Mouse (Mus musculus): ENCODE measurements at regions not wholly inside any gene's neighbourhood (a gene's known extent, or its start where the extent isn't known, plus 50 kb on each side); places are given as distances from the start of the nearest gene placed in this dataset.

DNA sequence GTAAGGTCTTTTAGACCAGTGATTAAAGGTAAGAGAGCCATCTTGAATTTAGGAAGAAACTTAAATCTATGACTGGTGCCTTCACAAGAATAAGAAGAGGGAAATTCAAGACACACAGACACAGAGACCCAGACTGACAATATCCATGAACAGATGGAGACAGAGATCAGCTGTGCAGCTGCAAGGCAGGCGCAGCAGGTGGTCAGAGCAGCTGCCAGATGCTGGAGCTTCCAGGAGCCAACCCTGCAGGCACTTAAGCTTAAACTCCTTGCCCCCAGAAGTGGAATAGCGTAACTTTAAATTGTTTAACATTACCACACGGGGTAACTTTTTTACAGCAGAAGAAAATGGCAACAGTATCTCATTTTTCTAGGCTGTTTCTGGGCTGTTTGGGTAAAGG lies 189.6 kb upstream of the Spaca1 start:
- TF ChIP-seq POLR2A (IDR thresholded peaks at IDR 0.05; ENCODE audit: low read depth, low read length) (no peak), CTCF (IDR thresholded peaks at IDR 0.05; ENCODE audit: extremely low read depth, insufficient read depth, insufficient read length, insufficient replicate concordance) (no peak)
- no peaks in the 10 kb centered on the region for H3K4me1 ChIP-seq (ENCODE audit: control insufficient read depth, insufficient read depth, insufficient read length)

DNA sequence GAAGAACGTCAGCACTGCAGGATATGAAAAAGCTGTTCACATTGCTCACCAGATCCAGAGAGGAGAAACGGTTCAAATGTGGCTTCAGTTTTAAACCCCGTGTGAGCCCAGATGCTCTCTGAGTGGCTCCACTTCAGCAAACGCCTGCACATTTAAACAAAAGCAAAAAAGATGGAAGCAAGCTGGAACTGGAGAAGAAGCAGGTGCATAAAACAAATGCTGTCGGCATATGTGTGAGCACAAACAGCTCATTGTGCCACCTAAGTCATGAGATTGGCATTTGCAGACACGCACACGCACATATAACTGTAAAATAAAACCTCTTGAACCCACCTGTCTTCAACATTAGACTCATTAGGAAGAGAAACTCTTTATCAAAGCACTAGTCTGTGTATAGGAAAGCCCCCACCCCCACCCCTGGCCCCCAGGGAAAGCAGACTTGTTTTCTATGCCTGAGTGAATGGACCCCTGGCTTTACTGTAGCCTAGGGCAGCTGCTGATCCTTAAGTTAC lies 191.1 kb upstream of the Spaca1 start:
- Histone ChIP-seq H3K4me1 (ENCODE audit: control insufficient read depth, insufficient read depth, insufficient read length) (no peaks in the 10 kb centered on the region), H3K4me3 (ENCODE audit: extremely low read depth, insufficient read depth, insufficient read length) (no peak overlapping the region), H3K27me3 (ENCODE audit: control insufficient read depth, insufficient read depth, low read length) (no peaks in the 10 kb centered on the region), H3K36me3 (ENCODE audit: control insufficient read depth, insufficient read depth, low read length) (no peaks in the 10 kb centered on the region), H3K27ac (ENCODE audit: insufficient read depth, low read length) (no peak overlapping the region)
- DNase-seq (ENCODE audit: low read depth in 1 of 2, low spot score in 2 of 2) = no peak
- TF ChIP-seq POLR2A (IDR thresholded peaks at IDR 0.05; ENCODE audit: low read depth, low read length) (no peak), CTCF (IDR thresholded peaks at IDR 0.05; ENCODE audit: extremely low read depth, insufficient read depth, insufficient read length, insufficient replicate concordance) (no peak)
- 86% methylated on average over 7 of the region's 7 CpGs for WGBS

More for the DNA sequence above, 189.6 kb upstream of the Spaca1 start:
- H3K27me3 ChIP-seq (ENCODE audit: control insufficient read depth, insufficient read depth, low read length) = no peaks in the 10 kb centered on the region
- 65% methylated on average over 3 of the region's 3 CpGs for WGBS
- no peak for DNase-seq (ENCODE audit: low read depth in 1 of 2, low spot score in 2 of 2)
- no peaks in the 10 kb centered on the region for H3K36me3 ChIP-seq (ENCODE audit: control insufficient read depth, insufficient read depth, low read length)
- no peak overlapping the region for H3K27ac ChIP-seq (ENCODE audit: insufficient read depth, low read length)
- H3K4me3 ChIP-seq (ENCODE audit: extremely low read depth, insufficient read depth, insufficient read length) = no peak overlapping the region

DNA sequence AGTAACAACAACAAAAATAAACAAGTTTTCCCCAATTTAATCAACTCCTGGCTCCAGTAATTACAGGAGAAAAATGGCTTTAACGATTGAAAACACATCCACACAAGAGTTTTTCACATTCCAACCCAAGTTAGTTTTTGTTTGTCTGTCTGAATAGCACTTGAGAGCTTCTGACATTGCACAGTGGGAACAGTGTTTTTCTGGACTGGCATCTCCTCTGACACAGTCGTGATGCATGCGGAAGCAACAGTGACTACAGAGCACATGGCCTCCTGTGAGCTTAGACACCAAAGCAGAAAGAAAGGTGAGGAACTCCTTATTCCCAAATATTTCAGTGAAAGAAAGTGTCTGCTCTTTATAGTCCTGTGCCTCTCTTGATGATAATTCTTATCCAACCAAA lies 191.7 kb upstream of the Spaca1 start:
- Histone ChIP-seq H3K4me1 (ENCODE audit: control insufficient read depth, insufficient read depth, insufficient read length) (no peaks in the 10 kb centered on the region), H3K36me3 (ENCODE audit: control insufficient read depth, insufficient read depth, low read length) (no peaks in the 10 kb centered on the region), H3K4me3 (ENCODE audit: extremely low read depth, insufficient read depth, insufficient read length) (no peak overlapping the region), H3K27ac (ENCODE audit: insufficient read depth, low read length) (no peak overlapping the region), H3K27me3 (ENCODE audit: control insufficient read depth, insufficient read depth, low read length) (no peaks in the 10 kb centered on the region)
- TF ChIP-seq POLR2A (IDR thresholded peaks at IDR 0.05; ENCODE audit: low read depth, low read length) (no peak), CTCF (IDR thresholded peaks at IDR 0.05; ENCODE audit: extremely low read depth, insufficient read depth, insufficient read length, insufficient replicate concordance) (no peak)
- no peak for DNase-seq (ENCODE audit: low read depth in 1 of 2, low spot score in 2 of 2)
- 87% methylated on average over 3 of the region's 3 CpGs for WGBS

DNA sequence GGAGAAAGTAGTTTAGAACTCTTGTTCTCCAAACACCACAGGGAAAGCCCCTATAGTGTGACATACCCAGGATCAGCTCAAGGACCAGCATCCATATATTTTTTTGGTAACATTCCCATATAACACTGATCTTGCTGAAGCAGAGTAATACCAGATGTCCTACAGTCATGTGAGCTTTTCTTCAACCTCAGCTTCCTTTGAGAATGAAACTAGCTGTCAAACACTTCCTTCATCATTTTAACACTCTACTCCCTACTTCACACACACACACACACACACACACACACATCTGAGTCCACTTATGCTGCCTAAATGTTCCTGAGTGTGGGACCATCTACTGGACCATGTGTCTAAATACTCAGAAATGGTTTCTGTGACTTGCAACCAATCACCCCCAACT lies 209.5 kb upstream of the Spaca1 start:
- Histone ChIP-seq H3K36me3 (ENCODE audit: control insufficient read depth, insufficient read depth, low read length) (no peaks in the 10 kb centered on the region), H3K4me3 (ENCODE audit: extremely low read depth, insufficient read depth, insufficient read length) (no peak overlapping the region), H3K4me1 (ENCODE audit: control insufficient read depth, insufficient read depth, insufficient read length) (no peaks in the 10 kb centered on the region), H3K27me3 (ENCODE audit: control insufficient read depth, insufficient read depth, low read length) (no peaks in the 10 kb centered on the region), H3K27ac (ENCODE audit: insufficient read depth, low read length) (no peak overlapping the region)
- TF ChIP-seq POLR2A (IDR thresholded peaks at IDR 0.05; ENCODE audit: low read depth, low read length) = no peak
- no peak for TF ChIP-seq CTCF (IDR thresholded peaks at IDR 0.05; ENCODE audit: extremely low read depth, insufficient read depth, insufficient read length, insufficient replicate concordance)
- DNase-seq (ENCODE audit: low read depth in 1 of 2, low spot score in 2 of 2) = no peak

GRCm38 (mm10) chr4:34260468-34260867 lies 210.5 kb upstream of the Spaca1 start:
- TF ChIP-seq POLR2A (IDR thresholded peaks at IDR 0.05; ENCODE audit: low read depth, low read length) (no peak), CTCF (IDR thresholded peaks at IDR 0.05; ENCODE audit: extremely low read depth, insufficient read depth, insufficient read length, insufficient replicate concordance) (no peak)
- Histone ChIP-seq H3K4me1 (ENCODE audit: control insufficient read depth, insufficient read depth, insufficient read length) (no peaks in the 10 kb centered on the region), H3K27ac (ENCODE audit: insufficient read depth, low read length) (no peak overlapping the region), H3K36me3 (ENCODE audit: control insufficient read depth, insufficient read depth, low read length) (no peaks in the 10 kb centered on the region), H3K27me3 (ENCODE audit: control insufficient read depth, insufficient read depth, low read length) (no peaks in the 10 kb centered on the region), H3K4me3 (ENCODE audit: extremely low read depth, insufficient read depth, insufficient read length) (no peak overlapping the region)
- 94% methylated on average over 4 of the region's 4 CpGs for WGBS
- no peak for DNase-seq (ENCODE audit: low read depth in 1 of 2, low spot score in 2 of 2)

DNA sequence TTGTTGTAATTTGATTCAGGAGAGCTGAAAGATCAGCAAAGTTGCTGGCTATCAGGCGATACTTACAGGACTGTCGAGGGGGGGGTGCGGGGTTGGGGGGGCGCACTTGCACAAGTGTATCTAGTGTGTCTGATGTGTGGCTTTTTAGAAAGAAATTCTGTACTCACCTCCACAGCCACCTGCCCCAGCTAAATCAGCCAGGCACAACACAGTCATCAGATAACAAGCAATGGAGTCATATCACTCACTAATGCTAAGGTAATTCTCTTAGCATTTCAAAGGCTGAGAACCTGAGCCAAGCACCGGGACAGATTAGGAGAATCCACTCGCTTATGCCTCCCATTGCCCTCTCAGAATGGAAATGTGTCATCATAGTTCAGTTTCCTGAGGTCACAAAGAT lies 211.8 kb upstream of the Spaca1 start:
- Histone ChIP-seq H3K36me3 (ENCODE audit: control insufficient read depth, insufficient read depth, low read length) (no peaks in the 10 kb centered on the region), H3K27ac (ENCODE audit: insufficient read depth, low read length) (no peak overlapping the region), H3K4me1 (ENCODE audit: control insufficient read depth, insufficient read depth, insufficient read length) (no peaks in the 10 kb centered on the region), H3K4me3 (ENCODE audit: extremely low read depth, insufficient read depth, insufficient read length) (no peak overlapping the region), H3K27me3 (ENCODE audit: control insufficient read depth, insufficient read depth, low read length) (no peaks in the 10 kb centered on the region)
- TF ChIP-seq POLR2A (IDR thresholded peaks at IDR 0.05; ENCODE audit: low read depth, low read length) (no peak), CTCF (IDR thresholded peaks at IDR 0.05; ENCODE audit: extremely low read depth, insufficient read depth, insufficient read length, insufficient replicate concordance) (no peak)
- whole genome bisulfite sequencing = 88% methylated on average over 6 of the region's 6 CpGs
- DNase-seq (ENCODE audit: low read depth in 1 of 2, low spot score in 2 of 2) = no peak

GRCm38 (mm10) chr4:34264431-34264830 lies 214.4 kb upstream of the Spaca1 start:
- no peaks in the 10 kb centered on the region for H3K4me1 ChIP-seq (ENCODE audit: control insufficient read depth, insufficient read depth, insufficient read length)
- 92% methylated on average over 5 of the region's 5 CpGs for WGBS
- TF ChIP-seq CTCF (IDR thresholded peaks at IDR 0.05; ENCODE audit: extremely low read depth, insufficient read depth, insufficient read length, insufficient replicate concordance) = no peak
- TF ChIP-seq POLR2A (IDR thresholded peaks at IDR 0.05; ENCODE audit: low read depth, low read length) = no peak
- no peaks in the 10 kb centered on the region for H3K27me3 ChIP-seq (ENCODE audit: control insufficient read depth, insufficient read depth, low read length)
- H3K36me3 ChIP-seq (ENCODE audit: control insufficient read depth, insufficient read depth, low read length) = no peaks in the 10 kb centered on the region
- H3K27ac ChIP-seq (ENCODE audit: insufficient read depth, low read length) = no peak overlapping the region
- no peak overlapping the region for H3K4me3 ChIP-seq (ENCODE audit: extremely low read depth, insufficient read depth, insufficient read length)
- DNase-seq (ENCODE audit: low read depth in 1 of 2, low spot score in 2 of 2) = no peak

Measured in spleen, adult 2 months (tissue).